Mouse (Mus musculus): ENCODE measurements at regions not wholly inside any gene's neighbourhood (a gene's known extent, or its start where the extent isn't known, plus 50 kb on each side); places are given as distances from the start of the nearest gene placed in this dataset.

GRCm38 (mm10) chr4:127530779-127531178 lies 172.8 kb upstream of the Gjb5 start:
- TF ChIP-seq CTCF (IDR thresholded peaks at IDR 0.05; ENCODE audit: control insufficient read depth, insufficient read depth, insufficient replicate concordance, low read depth, low read length): no peak
- TF ChIP-seq POLR2A (IDR thresholded peaks at IDR 0.05; ENCODE audit: control insufficient read depth, low read depth, low read length): no peak

Data from testis, adult 2 months (tissue).